Mouse (Mus musculus) liver, adult 2 months (tissue): Measurements from ENCODE around the gene Camkk2. TPM values are rescaled to one million over a fixed set of nuclear protein-coding genes. Genes with fewer than 3 reads are reported as not detected.

ENCODE experiments used
- DNase-seq: peaks from one replicate; pipeline ENCODE4 v3.0.0-alpha.2; 2011; ENCODE audit warnings: low read depth, low spot score; ENCODE audit errors: extremely low read depth
- H3K27ac ChIP-seq: fragments of 200-500 bp; replicated peaks from 2 replicates; pipeline ENCODE4 v1.5.1; 2012; ENCODE audit warnings: low read depth, mild to moderate bottlenecking, control low read depth, inconsistent platforms, low read length; ENCODE audit not compliant: insufficient read depth
- H3K27me3 ChIP-seq: fragments of 200-500 bp; 2 replicates; pipeline ENCODE4 v1.6.1; 2012; ENCODE audit warnings: mild to moderate bottlenecking, moderate library complexity, low read length, inconsistent platforms; ENCODE audit not compliant: control insufficient read depth, insufficient read depth
- H3K36me3 ChIP-seq: fragments of 200-500 bp; 2 replicates; pipeline ENCODE4 v1.6.1; 2012; ENCODE audit warnings: low read length, inconsistent platforms; ENCODE audit not compliant: control insufficient read depth, insufficient read depth
- H3K4me1 ChIP-seq: fragments of 200-500 bp; 2 replicates; pipeline ENCODE4 v1.6.1; 2011; ENCODE audit warnings: low read length; ENCODE audit not compliant: control insufficient read depth, insufficient read depth
- H3K4me3 ChIP-seq: fragments of 200-500 bp; 2 replicates; pipeline ENCODE4 v1.5.1; 2011; ENCODE audit warnings: low read depth, mild to moderate bottlenecking, control low read depth, low read length, moderate library complexity; ENCODE audit not compliant: insufficient read depth
- H3K79me2 ChIP-seq: fragments of 200-500 bp; 2 replicates; pipeline ENCODE4 v1.6.1; 2012; ENCODE audit warnings: inconsistent platforms, mild to moderate bottlenecking, low read length, moderate library complexity; ENCODE audit not compliant: control insufficient read depth, insufficient read depth
- H3K9ac ChIP-seq: fragments of 200-500 bp; 2 replicates; pipeline ENCODE4 v1.6.1; 2012; ENCODE audit warnings: low read depth, mild to moderate bottlenecking, control low read depth, inconsistent platforms, low read length
- CTCF ChIP-seq: fragments of 200-500 bp; IDR thresholded peaks from 2 replicates; pipeline ENCODE4 v1.5.1; 2011; ENCODE audit warnings: low read depth, low read length, control low read depth
- POLR2A ChIP-seq: fragments of 200-500 bp; IDR thresholded peaks from 2 replicates; pipeline ENCODE4 v1.6.1; 2011; ENCODE audit warnings: low read length, control low read depth; ENCODE audit not compliant: insufficient read depth; ENCODE audit errors: extremely low read depth
- WGBS: fragments of 180-500 bp; shearing (Covaris S2); methylation state at CpG from one replicate; pipeline ENCODE4 v1.1.7; 2018; 5-methylcytosine and 5-hydroxymethylcytosine counted together
- polyA plus RNA-seq: library from polyadenylated mRNA; depleted of rRNA; stranded (reverse); fragments of >200 nt; gene quantifications from 2 replicates; pipeline ENCODE4 v1.2.3, GENCODE M21; 2012
- total RNA-seq: library from RNA; depleted of rRNA; stranded (reverse); fragments of >200 nt; gene quantifications from 2 replicates; pipeline ENCODE4 v1.2.3, GENCODE M21; 2014

Gene Camkk2
- total and polyA plus RNA-seq, 2 experiments, result 6.3 to 17.7 TPM

GRCm38 (mm10) chr5:122743880-122744422 is 35.3 kb downstream of the Camkk2 start:
- TF ChIP-seq CTCF (no peak), POLR2A (no peak)
- WGBS, result 91% methylated on average over 13 of the region's 13 CpGs

GRCm38 (mm10) chr5:122736761-122737160 is 42.4 kb downstream of the Camkk2 start:
- no peak for DNase-seq
- no peak overlapping the region for H3K4me3 ChIP-seq
- no peaks in the 10 kb centered on the region for H3K79me2 ChIP-seq
- H3K27ac ChIP-seq, result no peak overlapping the region
- H3K27me3 ChIP-seq, result no peaks in the 10 kb centered on the region
- H3K9ac ChIP-seq, result no peak overlapping the region
- WGBS, result 93% methylated on average over 15 of the region's 15 CpGs
- no peaks in the 10 kb centered on the region for H3K4me1 ChIP-seq
- no peak for TF ChIP-seq CTCF
- no peak for TF ChIP-seq POLR2A
- no peaks in the 10 kb centered on the region for H3K36me3 ChIP-seq

More at GRCm38 (mm10) chr5:122743880-122744422, 35.3 kb downstream of the Camkk2 start:
- DNase-seq, result no peak
- H3K36me3 ChIP-seq, result peaks cover 1% of the 10 kb centered on the region; the same call in 1 of the 2 replicates
- H3K27ac ChIP-seq, result no peak overlapping the region
- H3K4me3 ChIP-seq, result no peak overlapping the region
- H3K4me1 ChIP-seq, result no peaks in the 10 kb centered on the region
- no peaks in the 10 kb centered on the region for H3K27me3 ChIP-seq
- H3K79me2 ChIP-seq, result no peaks in the 10 kb centered on the region
- H3K9ac ChIP-seq, result no peak overlapping the region

- no peak overlapping the region for H3K9ac ChIP-seq
- H3K27me3 ChIP-seq, result no peaks in the 10 kb centered on the region
- no peak overlapping the region for H3K4me3 ChIP-seq
- H3K4me1 ChIP-seq, result no peaks in the 10 kb centered on the region
- WGBS, result 78% methylated on average over 7 of the region's 7 CpGs
- no peak for TF ChIP-seq CTCF
- TF ChIP-seq POLR2A, result no peak
- no peak for DNase-seq
- H3K79me2 ChIP-seq, result no peaks in the 10 kb centered on the region
- no peak overlapping the region for H3K27ac ChIP-seq
- H3K36me3 ChIP-seq, result no peaks in the 10 kb centered on the region
Measured at GRCm38 (mm10) chr5:122735853-122736252, 43.4 kb downstream of the Camkk2 start.

- no peaks in the 10 kb centered on the region for H3K27me3 ChIP-seq
Measured at GRCm38 (mm10) chr5:122733881-122734280, 45.3 kb downstream of the Camkk2 start.

GRCm38 (mm10) chr5:122731991-122732673 is 47.1 kb downstream of the Camkk2 start:
- Histone ChIP-seq H3K79me2 (no peaks in the 10 kb centered on the region), H3K9ac (0 out of 2 replicates have a peak overlapping the region, but pooled peaks have one; percentile 20), H3K36me3 (peaks cover 8% of the 10 kb centered on the region; the same call in 1 of the 2 replicates), H3K27me3 (no peaks in the 10 kb centered on the region), H3K4me1 (no peaks in the 10 kb centered on the region), H3K27ac (peak overlapping the region; percentile 62), H3K4me3 (no peak overlapping the region)
- TF ChIP-seq POLR2A, result no peak
- TF ChIP-seq CTCF, result no peak
- WGBS, result 56% methylated on average over 15 of the region's 15 CpGs
- peak; percentile 12 for DNase-seq

More at GRCm38 (mm10) chr5:122733881-122734280, 45.3 kb downstream of the Camkk2 start:
- H3K79me2 ChIP-seq, result no peaks in the 10 kb centered on the region
- TF ChIP-seq POLR2A (no peak), CTCF (no peak)
- whole genome bisulfite sequencing, result 88% methylated on average over 17 of the region's 17 CpGs
- no peak overlapping the region for H3K4me3 ChIP-seq
- no peak for DNase-seq
- no peak overlapping the region for H3K9ac ChIP-seq
- no peaks in the 10 kb centered on the region for H3K4me1 ChIP-seq
- H3K36me3 ChIP-seq, result no peaks in the 10 kb centered on the region
- H3K27ac ChIP-seq, result no peak overlapping the region

GRCm38 (mm10) chr5:122731321-122731720 is 47.9 kb downstream of the Camkk2 start:
- no peak overlapping the region for H3K27ac ChIP-seq
- no peak overlapping the region for H3K9ac ChIP-seq
- TF ChIP-seq CTCF (peak; percentile 93), POLR2A (no peak)
- H3K4me1 ChIP-seq, result no peaks in the 10 kb centered on the region
- no peaks in the 10 kb centered on the region for H3K27me3 ChIP-seq
- WGBS, result 60% methylated on average over 8 of the region's 8 CpGs
- peak; percentile 33 for DNase-seq
- peaks cover 8% of the 10 kb centered on the region; the same call in 1 of the 2 replicates for H3K36me3 ChIP-seq
- H3K79me2 ChIP-seq, result no peaks in the 10 kb centered on the region
- no peak overlapping the region for H3K4me3 ChIP-seq
